Mouse (Mus musculus): ENCODE results near the gene Ift81. TPM values are rescaled to one million over a fixed set of nuclear protein-coding genes. Genes with fewer than 3 reads are reported as not detected.

Ift81 gene
- polyA plus RNA-seq, 1 experiment from 2014 or later: 58.0 TPM

DNA sequence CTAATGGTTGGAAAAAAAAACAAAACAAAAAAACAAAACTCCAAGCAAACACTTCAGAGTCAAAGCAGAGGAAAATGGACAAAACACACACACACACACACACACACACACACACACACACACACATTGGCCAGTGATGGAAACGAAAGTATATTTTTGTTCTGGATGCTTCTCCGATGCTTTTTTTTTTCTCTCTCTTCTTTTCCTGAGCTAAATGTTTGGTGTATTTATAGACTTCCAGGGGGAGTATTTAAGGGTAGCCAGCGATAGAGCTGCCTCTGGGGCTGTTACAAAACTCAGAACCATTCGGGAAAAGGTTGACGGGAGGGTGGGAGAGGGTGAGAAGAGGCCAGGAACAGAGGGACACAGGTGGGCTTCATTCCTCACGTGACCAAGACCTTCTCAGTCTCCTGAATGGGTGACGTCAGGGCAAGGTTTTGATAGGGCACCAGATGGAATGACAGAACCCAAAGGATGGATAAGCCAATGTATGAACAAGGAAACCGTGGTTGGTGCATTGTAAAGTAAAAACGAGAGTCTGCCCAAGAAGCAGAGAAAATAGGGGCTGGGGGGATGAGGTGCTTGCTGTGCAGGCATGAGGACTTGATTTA, 5.5 kb upstream of the Ift81 start:
- ATAC-seq: no peak
- H3K27me3 ChIP-seq (replicated peaks; ENCODE audit: control insufficient read depth, insufficient read depth, low read length): no peaks in the 10 kb centered on the region
- 82% methylated on average over 9 of the region's 9 CpGs for WGBS
- H3K4me1 ChIP-seq (ENCODE audit: control insufficient read depth, insufficient read depth, low read depth, low read length): peaks cover 5% of the 10 kb centered on the region
- H3K27ac ChIP-seq (ENCODE audit: low read depth, low read length): no peak overlapping the region
- H3K9me3 ChIP-seq (ENCODE audit: control insufficient read depth, low read length): no peaks in the 10 kb centered on the region
- no peak overlapping the region for H3K4me2 ChIP-seq (ENCODE audit: low read length)
- no peak overlapping the region for H3K9ac ChIP-seq (ENCODE audit: low read depth, low read length)
- H3K36me3 ChIP-seq (ENCODE audit: control insufficient read depth, insufficient read depth, low read length): no peaks in the 10 kb centered on the region
- no peak overlapping the region for H3K4me3 ChIP-seq (ENCODE audit: low read length)

DNA sequence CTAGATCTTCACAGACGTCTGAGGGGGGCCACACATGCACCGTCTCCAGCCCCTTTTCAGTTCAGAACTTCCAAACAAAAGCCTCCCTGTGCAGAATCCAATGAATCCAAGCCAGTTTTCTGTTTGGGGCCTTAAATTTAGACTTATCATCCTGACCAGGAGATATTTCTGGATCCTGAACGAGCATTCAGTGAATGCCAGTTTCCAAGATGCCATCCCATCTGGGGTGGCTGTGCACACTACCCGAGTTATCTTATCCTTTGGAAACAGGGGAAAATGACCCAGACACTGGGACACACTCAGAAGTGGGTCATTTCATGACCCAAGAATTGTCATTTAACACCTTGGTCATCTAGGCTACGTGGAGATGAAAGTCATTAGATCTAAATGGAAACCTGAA, 3.4 kb upstream of the Ift81 start:
- no peak overlapping the region for H3K4me2 ChIP-seq (ENCODE audit: low read length)
- H3K4me3 ChIP-seq (ENCODE audit: low read length): no peak overlapping the region
- no peak overlapping the region for H3K27ac ChIP-seq (ENCODE audit: low read depth, low read length)
- ATAC-seq: no peak
- 85% methylated on average over 5 of the region's 5 CpGs for WGBS
- H3K4me1 ChIP-seq (ENCODE audit: control insufficient read depth, insufficient read depth, low read depth, low read length): peaks cover 12% of the 10 kb centered on the region
- no peaks in the 10 kb centered on the region for H3K36me3 ChIP-seq (ENCODE audit: control insufficient read depth, insufficient read depth, low read length)
- no peak overlapping the region for H3K9ac ChIP-seq (ENCODE audit: low read depth, low read length)
- H3K27me3 ChIP-seq (replicated peaks; ENCODE audit: control insufficient read depth, insufficient read depth, low read length): no peaks in the 10 kb centered on the region
- no peaks in the 10 kb centered on the region for H3K9me3 ChIP-seq (ENCODE audit: control insufficient read depth, low read length)

DNA sequence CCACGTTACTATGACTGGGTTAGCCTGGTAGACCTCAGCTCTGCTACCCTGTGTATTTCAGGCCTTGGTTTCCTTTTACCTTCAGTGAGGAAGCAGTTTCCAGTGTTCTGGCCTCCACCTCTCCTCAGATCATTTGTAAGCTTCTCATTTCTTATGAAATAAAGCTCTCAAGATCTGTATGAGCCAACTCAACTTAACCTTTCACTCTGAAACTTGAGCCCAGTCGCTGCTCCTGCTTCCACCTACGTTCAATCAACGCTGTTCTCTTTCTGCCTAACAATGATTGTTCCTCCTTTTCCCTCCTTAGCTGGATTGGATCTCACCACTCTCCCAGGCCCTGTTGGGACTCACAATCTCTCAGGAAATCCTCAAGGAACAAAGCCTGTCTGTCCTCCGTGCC, 2.7 kb downstream of the Ift81 start:
- H3K4me3 ChIP-seq (ENCODE audit: low read length): no peak overlapping the region
- peaks cover 8% of the 10 kb centered on the region for H3K36me3 ChIP-seq (ENCODE audit: control insufficient read depth, insufficient read depth, low read length)
- H3K27me3 ChIP-seq (replicated peaks; ENCODE audit: control insufficient read depth, insufficient read depth, low read length): no peaks in the 10 kb centered on the region
- no peaks in the 10 kb centered on the region for H3K9me3 ChIP-seq (ENCODE audit: control insufficient read depth, low read length)
- no peak overlapping the region for H3K4me2 ChIP-seq (ENCODE audit: low read length)
- 62% methylated on average over 5 of the region's 5 CpGs for WGBS
- H3K4me1 ChIP-seq (ENCODE audit: control insufficient read depth, insufficient read depth, low read depth, low read length): peaks cover 10% of the 10 kb centered on the region
- H3K9ac ChIP-seq (ENCODE audit: low read depth, low read length): no peak overlapping the region
- ATAC-seq: no peak
- H3K27ac ChIP-seq (ENCODE audit: low read depth, low read length): no peak overlapping the region

DNA sequence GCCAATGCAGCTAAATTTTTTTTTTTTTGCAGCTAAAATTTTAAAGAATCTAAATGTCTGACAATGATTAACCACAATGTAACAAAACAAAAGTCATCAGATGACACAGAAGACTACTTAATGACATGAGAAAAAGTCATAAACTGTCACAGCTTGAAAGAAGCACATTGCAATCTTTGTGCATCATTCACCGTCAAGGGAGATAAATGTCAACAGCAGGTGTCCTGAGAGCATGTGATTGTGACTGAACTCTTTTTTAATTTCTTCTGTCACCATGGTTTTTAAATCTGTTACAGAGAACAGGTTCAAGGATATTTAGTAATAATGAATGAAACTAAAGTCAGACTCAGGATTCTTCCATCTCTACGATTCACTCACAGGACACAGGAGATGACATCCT, 9.4 kb downstream of the Ift81 start:
- H3K4me2 ChIP-seq (ENCODE audit: low read length): no peak overlapping the region
- H3K4me3 ChIP-seq (ENCODE audit: low read length): no peak overlapping the region
- no peak overlapping the region; the same call in 1 of the 2 replicates for H3K27ac ChIP-seq (ENCODE audit: low read depth, low read length)
- no peak overlapping the region for H3K9ac ChIP-seq (ENCODE audit: low read depth, low read length)
- no peaks in the 10 kb centered on the region for H3K27me3 ChIP-seq (replicated peaks; ENCODE audit: control insufficient read depth, insufficient read depth, low read length)
- ATAC-seq: no peak
- H3K4me1 ChIP-seq (ENCODE audit: control insufficient read depth, insufficient read depth, low read depth, low read length): no peaks in the 10 kb centered on the region
- WGBS: 65% methylated on average over 2 of the region's 2 CpGs
- H3K36me3 ChIP-seq (ENCODE audit: control insufficient read depth, insufficient read depth, low read length): peaks cover 19% of the 10 kb centered on the region
- H3K9me3 ChIP-seq (ENCODE audit: control insufficient read depth, low read length): no peaks in the 10 kb centered on the region

DNA sequence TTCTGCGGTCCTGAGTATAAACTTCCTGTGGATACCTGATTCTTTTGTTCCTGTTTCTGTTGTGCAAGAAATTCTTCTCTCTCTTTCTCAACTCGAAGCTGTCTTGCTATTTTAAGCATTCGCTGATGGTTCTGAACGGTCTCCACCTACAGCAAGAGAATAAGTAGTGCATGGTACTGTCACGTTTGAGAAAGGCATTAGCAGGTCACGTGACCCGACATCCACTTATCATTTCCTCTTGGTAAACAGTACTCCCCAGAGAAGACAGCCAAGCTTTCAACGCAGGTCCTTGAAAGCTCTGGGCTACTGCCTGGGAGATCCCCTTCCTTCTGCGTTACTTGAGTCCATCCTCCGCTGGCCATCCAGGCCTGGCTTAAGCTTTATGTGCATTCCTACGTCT, 12.1 kb downstream of the Ift81 start:
- Histone ChIP-seq H3K4me3 (ENCODE audit: low read length) (no peak overlapping the region), H3K9me3 (ENCODE audit: control insufficient read depth, low read length) (no peaks in the 10 kb centered on the region), H3K4me1 (ENCODE audit: control insufficient read depth, insufficient read depth, low read depth, low read length) (no peaks in the 10 kb centered on the region), H3K27ac (ENCODE audit: low read depth, low read length) (no peak overlapping the region), H3K36me3 (ENCODE audit: control insufficient read depth, insufficient read depth, low read length) (peaks cover 25% of the 10 kb centered on the region), H3K4me2 (ENCODE audit: low read length) (no peak overlapping the region), H3K9ac (ENCODE audit: low read depth, low read length) (no peak overlapping the region), H3K27me3 (replicated peaks; ENCODE audit: control insufficient read depth, insufficient read depth, low read length) (no peaks in the 10 kb centered on the region)
- ATAC-seq: no peak
- 82% methylated on average over 11 of the region's 11 CpGs for whole genome bisulfite sequencing

DNA sequence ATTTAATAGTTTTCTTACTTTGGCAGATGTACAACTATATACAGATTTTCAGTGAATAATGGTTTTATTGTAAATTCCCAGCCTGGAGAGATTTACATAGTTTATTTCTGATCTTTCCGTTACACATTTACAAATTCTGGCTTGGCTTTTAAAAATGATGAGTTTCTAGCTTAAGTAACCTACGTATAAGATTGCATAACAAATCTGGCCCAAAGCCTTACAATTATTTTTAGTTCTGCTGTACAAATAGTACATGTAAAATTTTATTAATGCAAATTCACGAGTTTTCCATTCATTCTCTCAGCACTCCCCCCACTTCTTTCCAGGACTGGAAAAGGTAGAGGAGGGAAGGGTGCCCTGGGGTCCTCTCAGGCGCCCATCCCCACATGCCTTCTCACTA, 18.8 kb downstream of the Ift81 start:
- no peak overlapping the region for H3K27ac ChIP-seq (ENCODE audit: low read depth, low read length)
- no peaks in the 10 kb centered on the region for H3K27me3 ChIP-seq (replicated peaks; ENCODE audit: control insufficient read depth, insufficient read depth, low read length)
- peaks cover 29% of the 10 kb centered on the region for H3K36me3 ChIP-seq (ENCODE audit: control insufficient read depth, insufficient read depth, low read length)
- ATAC-seq: no peak
- no peak overlapping the region for H3K9ac ChIP-seq (ENCODE audit: low read depth, low read length)
- WGBS: 93% methylated on average over 4 of the region's 4 CpGs
- H3K9me3 ChIP-seq (ENCODE audit: control insufficient read depth, low read length): no peaks in the 10 kb centered on the region
- H3K4me1 ChIP-seq (ENCODE audit: control insufficient read depth, insufficient read depth, low read depth, low read length): no peaks in the 10 kb centered on the region
- no peak overlapping the region for H3K4me2 ChIP-seq (ENCODE audit: low read length)
- no peak overlapping the region for H3K4me3 ChIP-seq (ENCODE audit: low read length)

DNA sequence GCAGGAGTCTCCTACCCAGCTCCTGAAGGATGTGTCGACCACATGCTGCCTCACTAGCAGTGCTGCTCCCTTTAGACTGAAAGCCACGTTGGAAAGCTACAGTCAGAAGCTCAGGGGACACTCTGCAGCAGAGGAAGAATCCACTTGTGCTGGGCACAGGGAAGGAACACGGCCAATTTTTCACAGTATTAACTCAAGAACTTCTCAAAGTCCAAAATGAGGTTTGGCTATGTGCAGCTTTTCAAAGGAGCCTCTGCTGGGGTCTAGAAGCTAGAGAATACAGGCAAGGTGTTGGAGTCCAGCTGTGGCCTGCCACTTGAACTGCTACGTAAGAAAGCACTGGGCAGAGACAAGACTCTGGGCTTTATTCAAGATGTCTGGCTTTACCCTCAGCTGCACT, 24.4 kb downstream of the Ift81 start:
- no peak for ATAC-seq
- no peaks in the 10 kb centered on the region for H3K27me3 ChIP-seq (replicated peaks; ENCODE audit: control insufficient read depth, insufficient read depth, low read length)

DNA sequence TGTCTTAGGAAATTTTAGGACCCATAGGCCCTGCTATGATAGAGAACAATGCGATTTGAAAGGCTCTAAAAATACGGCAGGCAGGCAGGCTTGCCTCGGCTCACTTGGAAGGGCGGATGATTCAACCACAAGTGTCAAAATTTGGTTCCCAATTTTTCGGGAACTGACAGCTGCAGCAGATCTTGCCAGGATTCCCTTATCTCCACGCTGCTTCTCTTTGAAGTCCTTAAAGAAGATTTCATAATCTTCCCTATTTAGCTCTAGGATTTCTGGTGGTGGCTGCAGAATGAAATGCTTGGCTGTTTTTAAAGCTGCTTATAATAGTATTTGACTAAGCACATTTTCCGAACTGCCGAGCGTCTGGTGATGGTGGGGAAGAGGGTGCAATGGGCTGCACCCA, 28.8 kb downstream of the Ift81 start:
- H3K36me3 ChIP-seq (ENCODE audit: control insufficient read depth, insufficient read depth, low read length): peaks cover 10% of the 10 kb centered on the region
- no peak overlapping the region for H3K9ac ChIP-seq (ENCODE audit: low read depth, low read length)
- no peaks in the 10 kb centered on the region for H3K4me1 ChIP-seq (ENCODE audit: control insufficient read depth, insufficient read depth, low read depth, low read length)
- no peaks in the 10 kb centered on the region for H3K27me3 ChIP-seq (replicated peaks; ENCODE audit: control insufficient read depth, insufficient read depth, low read length)
- no peak overlapping the region for H3K4me3 ChIP-seq (ENCODE audit: low read length)
- no peak for ATAC-seq
- no peak overlapping the region for H3K4me2 ChIP-seq (ENCODE audit: low read length)
- no peak overlapping the region for H3K27ac ChIP-seq (ENCODE audit: low read depth, low read length)
- WGBS: 88% methylated on average over 9 of the region's 9 CpGs
- H3K9me3 ChIP-seq (ENCODE audit: control insufficient read depth, low read length): 0 out of 2 replicates have a peak, but pooled peaks cover under 1% of the 10 kb centered on the region

More for the DNA sequence above, 24.4 kb downstream of the Ift81 start:
- no peak overlapping the region for H3K27ac ChIP-seq (ENCODE audit: low read depth, low read length)
- no peak overlapping the region for H3K4me2 ChIP-seq (ENCODE audit: low read length)
- no peak overlapping the region for H3K9ac ChIP-seq (ENCODE audit: low read depth, low read length)
- no peaks in the 10 kb centered on the region for H3K9me3 ChIP-seq (ENCODE audit: control insufficient read depth, low read length)
- 83% methylated on average over 4 of the region's 4 CpGs for WGBS
- peaks cover 11% of the 10 kb centered on the region for H3K36me3 ChIP-seq (ENCODE audit: control insufficient read depth, insufficient read depth, low read length)
- no peak overlapping the region for H3K4me3 ChIP-seq (ENCODE audit: low read length)
- H3K4me1 ChIP-seq (ENCODE audit: control insufficient read depth, insufficient read depth, low read depth, low read length): no peaks in the 10 kb centered on the region

DNA sequence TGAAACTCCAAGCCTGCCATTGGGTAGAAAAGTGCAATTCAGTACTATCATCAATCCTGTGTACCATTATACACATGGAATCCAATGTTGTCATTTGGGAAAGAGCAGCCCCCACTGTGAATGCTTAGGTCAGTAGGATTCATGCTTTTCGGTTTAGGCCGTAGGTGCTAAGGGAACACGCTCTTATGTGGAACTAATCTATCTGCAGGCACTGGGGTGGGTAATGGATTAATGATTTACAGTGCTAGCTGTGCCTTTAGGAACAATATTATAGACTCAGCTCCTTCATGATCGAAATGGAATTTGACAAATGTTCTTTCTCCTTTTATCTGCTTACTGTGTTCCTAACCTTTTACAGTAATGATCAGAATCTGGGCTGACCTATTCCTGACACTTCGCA, 30.2 kb downstream of the Ift81 start:
- ATAC-seq: no peak
- no peaks in the 10 kb centered on the region for H3K27me3 ChIP-seq (replicated peaks; ENCODE audit: control insufficient read depth, insufficient read depth, low read length)
- H3K9ac ChIP-seq (ENCODE audit: low read depth, low read length): no peak overlapping the region
- H3K9me3 ChIP-seq (ENCODE audit: control insufficient read depth, low read length): 0 out of 2 replicates have a peak, but pooled peaks cover 4% of the 10 kb centered on the region
- H3K36me3 ChIP-seq (ENCODE audit: control insufficient read depth, insufficient read depth, low read length): peaks cover 17% of the 10 kb centered on the region
- H3K4me1 ChIP-seq (ENCODE audit: control insufficient read depth, insufficient read depth, low read depth, low read length): no peaks in the 10 kb centered on the region
- H3K4me3 ChIP-seq (ENCODE audit: low read length): no peak overlapping the region
- H3K4me2 ChIP-seq (ENCODE audit: low read length): no peak overlapping the region
- H3K27ac ChIP-seq (ENCODE audit: low read depth, low read length): no peak overlapping the region
- 76% methylated on average over 5 of the region's 5 CpGs for WGBS
